8 mouse cellular contexts compared by ENCODE assay signal in genomic region chr7:105633127-105633800, GRCm38 (mm10). TPM values are rescaled to one million over a fixed set of nuclear protein-coding genes. Genes with fewer than 3 reads are reported as not detected.
DNase-seq lines count a peak whose midpoint lies in the region; ATAC-seq lines count a peak whose summit lies in the region.

Gene Trim3, minus strand, starts transcription at chr7:105633571.

- H3K4me2 ChIP-seq in intestine, embryonic 15.5 days (replicated peaks), result peak within 1 kb of the TSS; percentile 91

- ATAC-seq in intestine, embryonic 15.5 days, result peak; percentile 95
- ATAC-seq in megakaryocyte-erythroid progenitor cell, adult 5-6 weeks (replicated peaks; ENCODE audit: low FRiP score, low TSS enrichment, poor library complexity, severe bottlenecking), result peak; percentile 76

- intact Hi-C loops in gastrocnemius, postnatal 36 days (cut with DNase I), result loop anchor here (10.0 kb wide), 1 partner anchor 228 kb away; the partner anchor contains the start of genes Cnga4 and Fam160a2
- intact Hi-C loops in left cerebral cortex, postnatal 14 days (cut with DNase I), result loop anchor here (5.0 kb wide), 2 partner anchors 66 to 81 kb away; partner anchors contain the start of gene Smpd1

- peaks cover 17% of the 10 kb centered on the region for H3K4me1 ChIP-seq in intestine, embryonic 15.5 days (replicated peaks)

- H3K27ac ChIP-seq in intestine, embryonic 15.5 days, result peak within 1 kb of the TSS; percentile 62

- DNase-seq in adrenal gland, adult 8-10 months, result peak; percentile 88
- peak; percentile 73 for DNase-seq in embryo, embryonic 11.5 days (ENCODE audit: low read depth, low spot score)
- DNase-seq in gastrocnemius, postnatal 36 days, result peak; percentile 85 to 91
- peak; percentile 88 to 91 for DNase-seq in left cerebral cortex, postnatal 14 days (ENCODE audit: low spot score in 2 of 2)
- peak; percentile 91 for DNase-seq in right cerebral cortex, postnatal 25 days
- DNase-seq in urinary bladder, postnatal 36 days (ENCODE audit: low spot score in 2 of 2), result peak; percentile 86 to 92

- peak within 1 kb of the TSS; percentile 78 for H3K9ac ChIP-seq in intestine, embryonic 15.5 days

- no peaks in the 10 kb centered on the region for H3K9me3 ChIP-seq in intestine, embryonic 15.5 days

- H3K27me3 ChIP-seq in intestine, embryonic 15.5 days (replicated peaks), result no peaks in the 10 kb centered on the region

- WGBS in intestine, embryonic 15.5 days, result under 1% methylated on average over 51 of the region's 71 CpGs

- H3K36me3 ChIP-seq in intestine, embryonic 15.5 days, result peaks cover 15% of the 10 kb centered on the region

- peak within 1 kb of the TSS; percentile 89 for H3K4me3 ChIP-seq in intestine, embryonic 15.5 days (replicated peaks)

RNA-seq across cellular contexts. Expression of gene Trim3, which starts in this region (rescaled TPM):
- 10 to 100 TPM; 24.0 to 50.0 (median 38.6) TPM for total RNA-seq in adrenal gland, adult 8-10 months (2022)
- total RNA-seq in gastrocnemius, postnatal 36 days (2021), result 10 to 100 TPM; 13.9 to 15.1 TPM
- 21.4 and 24.7 TPM in 2 replicates for polyA plus RNA-seq in intestine, embryonic 15.5 days (2015; fragmentation: Nextera tagmentation; extraction: Ambion mirVana)
- total RNA-seq in left cerebral cortex, postnatal 14 days (2021), result 100 to 1,000 TPM; 146 to 148 TPM
- total RNA-seq in megakaryocyte-erythroid progenitor cell, adult 5-6 weeks (2014; fragmentation: Nextera tagmentation), result 12.0 and 13.4 TPM in 2 replicates
- total RNA-seq in megakaryocyte-erythroid progenitor cell, adult 5-6 weeks (2017), result 0.84 and 3.5 TPM in 2 replicates

Comparison
In these comparisons a context has a peak if more than half of its experiments do, and no peak if none do; other contexts are left out.
1. Peak in every context shown above with its lines: DNase-seq, ATAC-seq, H3K4me3 ChIP-seq and H3K27ac ChIP-seq.